29 mouse cellular contexts compared by ENCODE assay signal in genomic region chr6:101464910-101465309, GRCm38 (mm10).
"Had no signal": no experiment of that assay in that cellular context is flagged by ENCODE, and none has a peak within 500 bp of the region (broad histone marks: within the 10 kb centered on the region; RNA-seq: fewer than 3 reads in every experiment).

No protein-coding gene starts in this region.

- H3K9ac ChIP-seq: heart, embryonic 13.5 days; heart, embryonic 15.5 days; hindbrain, embryonic 13.5 days; hindbrain, embryonic 15.5 days; kidney, embryonic 15.5 days; limb, embryonic 12.5 days; liver, embryonic 13.5 days; liver, embryonic 15.5 days; liver, postnatal 0 days had no signal

- H3K9me3 ChIP-seq: heart, embryonic 13.5 days; heart, embryonic 15.5 days; hindbrain, embryonic 13.5 days; hindbrain, embryonic 15.5 days; kidney, embryonic 15.5 days; limb, embryonic 10.5 days; limb, embryonic 12.5 days; liver, embryonic 13.5 days; liver, embryonic 15.5 days had no signal

- ATAC-seq: hindbrain, postnatal 0 days; intestine, embryonic 16.5 days; liver, postnatal 0 days had no signal

- H3K4me1 ChIP-seq: heart, embryonic 13.5 days; heart, embryonic 15.5 days; hindbrain, embryonic 13.5 days; hindbrain, embryonic 15.5 days; kidney, embryonic 15.5 days; limb, embryonic 10.5 days; limb, embryonic 12.5 days; liver, embryonic 13.5 days; liver, embryonic 15.5 days had no signal

- H3K36me3 ChIP-seq: heart, embryonic 13.5 days; heart, embryonic 15.5 days; hindbrain, embryonic 13.5 days; hindbrain, embryonic 15.5 days; kidney, embryonic 15.5 days; limb, embryonic 10.5 days; limb, embryonic 12.5 days; liver, embryonic 13.5 days; liver, embryonic 15.5 days had no signal

- H3K4me3 ChIP-seq: gastrocnemius, adult 2 months; heart, adult 2 months; heart, embryonic 13.5 days; heart, embryonic 15.5 days; hindbrain, embryonic 13.5 days; hindbrain, embryonic 15.5 days; kidney, embryonic 15.5 days; layer of hippocampus, adult 2 months; limb, embryonic 10.5 days; limb, embryonic 12.5 days; liver, embryonic 13.5 days; liver, embryonic 15.5 days had no signal

- H3K27me3 ChIP-seq: heart, embryonic 13.5 days; heart, embryonic 15.5 days; hindbrain, embryonic 13.5 days; hindbrain, embryonic 15.5 days; kidney, embryonic 15.5 days; limb, embryonic 12.5 days; liver, embryonic 13.5 days; liver, embryonic 15.5 days had no signal

- DNase-seq: gastrocnemius, adult 2 months; gastrocnemius, postnatal 14 days; gastrocnemius, postnatal 36 days; heart, adult 11 months; heart, adult 2 months; heart, postnatal 14 days; heart, postnatal 36 days; kidney, adult 11 months; kidney, adult 2 months; kidney, adult 9 months; kidney, postnatal 10 days; kidney, postnatal 25 days; kidney, postnatal 4 days; liver; liver, embryonic 13.5 days; liver, postnatal 0 days had no signal

- H3K4me2 ChIP-seq: heart, embryonic 11.5 days; heart, embryonic 13.5 days; heart, embryonic 15.5 days; hindbrain, embryonic 13.5 days; hindbrain, embryonic 15.5 days; kidney, embryonic 15.5 days; limb, embryonic 12.5 days; liver, embryonic 11.5 days; liver, embryonic 13.5 days; liver, embryonic 15.5 days had no signal

- H3K27ac ChIP-seq: gastrocnemius, adult 2 months; heart, adult 2 months; heart, embryonic 13.5 days; heart, embryonic 15.5 days; hindbrain, embryonic 13.5 days; hindbrain, embryonic 15.5 days; hindbrain, postnatal 0 days; kidney, embryonic 15.5 days; layer of hippocampus, adult 2 months; limb, embryonic 10.5 days; limb, embryonic 12.5 days; liver, embryonic 13.5 days; liver, embryonic 15.5 days had no signal
